Mouse (Mus musculus) ES-E14 (cell line): ENCODE measurements around the gene Rexo5.

Source experiments
- CHD2 ChIP-seq: IDR thresholded peaks from 2 replicates; pipeline ENCODE4 v1.6.1; 2014; ENCODE audit warnings: mild to moderate bottlenecking, low read depth, low read length, inconsistent platforms
- HCFC1 ChIP-seq: IDR thresholded peaks from 2 replicates; pipeline ENCODE4 v1.6.1; 2012; ENCODE audit warnings: low read length, inconsistent platforms, borderline replicate concordance; ENCODE audit not compliant: insufficient read depth
- MAFK ChIP-seq: IDR thresholded peaks from 2 replicates; pipeline ENCODE4 v1.6.1; 2014; ENCODE audit warnings: mild to moderate bottlenecking, low read depth, low read length, inconsistent platforms; ENCODE audit not compliant: insufficient read depth
- ZC3H11A ChIP-seq: IDR thresholded peaks from 2 replicates; pipeline ENCODE4 v1.6.1; 2012; ENCODE audit warnings: low read depth, mild to moderate bottlenecking, inconsistent platforms, low read length, borderline replicate concordance

GRCm38 (mm10) chr7:119892742-119893141, 98.9 kb downstream of the Rexo5 start:
- no peak for TF ChIP-seq CHD2
- TF ChIP-seq ZC3H11A, result no peak
- no peak for TF ChIP-seq MAFK
- TF ChIP-seq HCFC1, result no peak
